Mouse (Mus musculus) limb, embryonic 12.5 days (tissue): ENCODE results near the gene Mettl27. TPM values are rescaled to one million over a fixed set of nuclear protein-coding genes. Genes with fewer than 3 reads are reported as not detected.
"Not testable (repeated sequence)": the region's sequence is repeated elsewhere in the genome, so short reads cannot be mapped to it uniquely, and the experiment has no call there.

ENCODE experiments used
- ATAC-seq: fragments of 200-750 bp; cut with Nextera tagmentation; 2 replicates; pipeline ENCODE4 v1.8.0; 2017; ENCODE audit warnings: low read depth, moderate TSS enrichment; ENCODE audit not compliant: insufficient number of reproducible peaks, insufficient read depth, low FRiP score, low TSS enrichment
- H3K27ac ChIP-seq: fragments of 300-500 bp; sonication (generic); 2 replicates; pipeline ENCODE4 v1.5.1; 2016; ENCODE audit warnings: mild to moderate bottlenecking, moderate library complexity
- H3K27me3 ChIP-seq: fragments of 300-500 bp; sonication (generic); 2 replicates; pipeline ENCODE4 v1.6.1; 2016; ENCODE audit warnings: mild to moderate bottlenecking, moderate library complexity
- H3K36me3 ChIP-seq: fragments of 300-500 bp; sonication (generic); 2 replicates; pipeline ENCODE4 v1.6.1; 2016; ENCODE audit warnings: mild to moderate bottlenecking, moderate library complexity
- H3K4me1 ChIP-seq: fragments of 300-500 bp; sonication (generic); replicated peaks from 2 replicates; pipeline ENCODE4 v1.6.1; 2016
- H3K4me2 ChIP-seq: fragments of 300-500 bp; sonication (generic); 2 replicates; pipeline ENCODE4 v1.6.1; 2016; ENCODE audit warnings: mild to moderate bottlenecking, moderate library complexity
- H3K4me3 ChIP-seq: fragments of 300-500 bp; sonication (generic); replicated peaks from 2 replicates; pipeline ENCODE4 v1.5.1; 2016; ENCODE audit warnings: mild to moderate bottlenecking
- H3K9ac ChIP-seq: fragments of 300-500 bp; sonication (generic); replicated peaks from 2 replicates; pipeline ENCODE4 v1.6.1; 2016; ENCODE audit warnings: mild to moderate bottlenecking, moderate library complexity
- H3K9me3 ChIP-seq: fragments of 300-500 bp; sonication (generic); 2 replicates; pipeline ENCODE4 v1.6.1; 2016; ENCODE audit warnings: mild to moderate bottlenecking, moderate library complexity
- WGBS: fragments of 180-500 bp; shearing (Covaris S2); methylation state at CpG from one replicate; pipeline ENCODE4 v1.1.7; 2016; 5-methylcytosine and 5-hydroxymethylcytosine counted together
- polyA plus RNA-seq: library from polyadenylated mRNA; unstranded; fragments of >200 nt; fragmentation: Nextera tagmentation; extraction: Ambion mirVana; gene quantifications from 2 replicates; pipeline ENCODE4 v1.2.1, GENCODE M21; 2016

Mettl27 gene
- polyA plus RNA-seq, 1 experiment from 2014 or later, result 17.8 TPM

DNA sequence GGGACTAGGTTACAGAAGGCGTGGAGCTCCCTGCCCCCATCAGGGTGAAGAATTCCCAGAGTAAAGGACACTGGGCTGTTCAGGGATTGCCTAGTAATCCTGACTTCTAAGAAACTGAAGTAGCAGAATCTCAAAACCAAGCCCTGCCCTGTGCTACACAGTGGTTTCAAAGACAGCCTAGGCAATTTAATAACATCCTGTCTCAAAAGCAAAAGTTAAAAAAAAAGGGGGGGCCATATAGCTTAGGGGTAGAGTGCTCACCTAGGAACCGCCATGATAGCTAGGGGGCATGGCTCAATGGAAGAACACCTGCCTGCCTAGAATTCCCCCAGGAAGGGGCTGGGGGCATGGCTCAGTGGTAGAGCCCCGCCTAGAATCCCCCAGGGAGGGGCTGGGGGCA is 6.9 kb downstream of the Mettl27 start:
- Histone ChIP-seq H3K9ac (no peak overlapping the region), H3K4me2 (no peak overlapping the region), H3K9me3 (no peaks in the 10 kb centered on the region), H3K4me1 (no peaks in the 10 kb centered on the region), H3K36me3 (peaks cover 11% of the 10 kb centered on the region; the same call in 1 of the 2 replicates), H3K4me3 (no peak overlapping the region), H3K27me3 (peaks cover 5% of the 10 kb centered on the region), H3K27ac (no peak overlapping the region)
- WGBS, result 75% methylated on average over 3 of the region's 3 CpGs
- no peak for ATAC-seq

DNA sequence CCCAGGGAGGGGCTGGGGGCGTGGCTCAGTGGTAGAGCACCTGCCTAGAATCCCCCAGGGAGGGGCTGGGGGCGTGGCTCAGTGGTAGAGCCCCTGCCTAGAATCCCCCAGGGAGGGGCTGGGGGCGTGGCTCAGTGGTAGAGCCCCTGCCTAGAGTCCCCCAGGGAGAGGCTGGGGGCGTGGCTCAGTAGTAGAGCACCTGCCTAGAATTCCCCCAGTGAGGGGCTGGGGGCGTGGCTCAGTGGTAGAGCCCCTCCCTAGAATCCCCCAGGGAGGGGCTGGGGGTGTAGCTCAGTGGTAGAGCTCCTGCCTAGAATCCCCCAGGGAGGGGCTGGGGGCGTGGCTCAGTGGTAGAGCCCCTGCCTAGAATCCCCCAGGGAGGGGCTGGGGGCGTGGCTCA is 7.4 kb downstream of the Mettl27 start:
- not testable (repeated sequence) for H3K27ac ChIP-seq, H3K36me3 ChIP-seq, H3K9ac ChIP-seq, H3K4me2 ChIP-seq, H3K9me3 ChIP-seq, H3K4me3 ChIP-seq, H3K27me3 ChIP-seq, ATAC-seq, H3K4me1 ChIP-seq
- WGBS, result 91% methylated on average over 3 of the region's 7 CpGs

DNA sequence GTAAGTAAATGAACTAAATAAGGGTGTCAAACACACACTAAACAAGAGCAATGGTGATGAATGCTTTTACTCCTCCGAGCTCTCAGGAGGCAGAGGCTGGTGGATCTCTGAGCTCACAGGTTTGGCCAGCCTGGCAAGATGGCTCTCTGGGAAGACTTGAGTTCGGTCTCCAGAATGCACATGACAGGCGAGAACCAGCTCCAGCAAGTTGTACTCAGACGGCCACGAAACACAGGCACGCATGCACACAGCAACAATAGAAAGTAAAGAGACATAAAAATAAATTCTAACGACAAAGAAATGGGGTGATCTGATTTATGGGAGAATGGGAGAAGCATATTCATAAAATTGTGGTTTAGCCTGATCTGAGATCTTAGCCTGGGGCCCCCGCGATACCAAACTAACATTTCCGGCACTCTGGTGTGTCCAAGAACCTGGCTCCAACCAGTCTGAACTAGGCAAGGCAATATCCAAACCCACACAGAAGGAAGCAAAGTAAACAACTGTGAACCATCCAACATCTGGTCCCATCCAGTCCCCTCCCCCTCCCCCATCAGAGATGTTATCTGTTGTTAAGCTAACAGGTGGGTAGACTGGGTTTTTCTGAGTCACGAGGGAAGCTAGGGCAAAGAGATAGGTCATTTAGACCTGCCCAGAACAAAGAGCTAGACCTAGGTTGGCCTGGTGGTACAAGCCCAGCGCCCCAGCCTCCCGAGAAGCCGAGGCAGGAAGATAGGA is 9.5 kb downstream of the Mettl27 start:
- no peaks in the 10 kb centered on the region for H3K36me3 ChIP-seq
- H3K4me2 ChIP-seq, result no peak overlapping the region
- no peak for ATAC-seq
- H3K9me3 ChIP-seq, result no peaks in the 10 kb centered on the region
- H3K27me3 ChIP-seq, result peaks cover 31% of the 10 kb centered on the region
- peaks cover 9% of the 10 kb centered on the region for H3K4me1 ChIP-seq
- H3K27ac ChIP-seq, result no peak overlapping the region
- no peak overlapping the region for H3K4me3 ChIP-seq
- no peak overlapping the region for H3K9ac ChIP-seq
- 75% methylated on average over 14 of the region's 14 CpGs for WGBS

DNA sequence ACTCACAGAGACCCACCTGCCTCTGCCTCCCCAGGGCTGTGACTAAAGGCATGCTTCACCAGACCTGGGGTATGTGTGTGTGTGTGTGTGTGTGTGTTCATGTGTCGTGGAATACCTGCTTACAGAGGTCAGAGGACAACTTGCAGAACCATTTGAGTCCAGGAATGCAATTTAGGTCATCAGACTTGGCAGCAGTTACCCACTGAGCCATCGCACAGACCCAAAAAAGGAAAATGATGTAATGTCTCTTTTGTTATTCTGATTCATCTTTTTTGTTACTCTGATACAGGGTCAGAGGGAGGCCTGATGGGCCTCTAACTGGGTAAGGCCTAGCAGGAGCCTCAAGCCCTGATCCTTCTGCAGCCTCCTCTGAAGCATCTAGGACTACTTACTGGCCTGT is 10.6 kb downstream of the Mettl27 start:
- no peak for ATAC-seq
- no peaks in the 10 kb centered on the region for H3K9me3 ChIP-seq
- no peaks in the 10 kb centered on the region for H3K36me3 ChIP-seq
- 87% methylated on average over 2 of the region's 2 CpGs for WGBS
- H3K9ac ChIP-seq, result no peak overlapping the region
- H3K4me3 ChIP-seq, result no peak overlapping the region
- peaks cover 42% of the 10 kb centered on the region for H3K27me3 ChIP-seq
- H3K4me2 ChIP-seq, result no peak overlapping the region
- no peak overlapping the region for H3K27ac ChIP-seq
- peaks cover 18% of the 10 kb centered on the region for H3K4me1 ChIP-seq

DNA sequence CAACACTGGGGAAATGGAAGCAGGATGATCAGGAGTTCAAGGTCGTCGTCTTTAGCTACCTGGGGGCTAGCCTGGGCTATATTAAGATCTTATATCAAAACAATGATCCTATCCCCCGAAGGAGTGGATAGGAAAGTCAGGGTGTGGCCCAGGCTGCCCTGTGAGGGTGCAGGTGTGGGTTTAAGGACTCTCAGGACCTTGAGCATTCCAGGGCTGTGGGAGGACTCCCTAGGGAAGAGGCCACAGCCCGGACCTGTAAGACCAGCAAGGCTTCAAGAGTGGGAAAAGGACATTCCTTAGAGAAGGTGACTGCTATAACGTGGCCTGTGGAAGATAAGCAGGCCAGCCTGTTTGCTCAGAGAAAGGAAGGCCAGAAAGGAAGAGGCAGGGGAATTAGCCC is 12.0 kb downstream of the Mettl27 start:
- no peak overlapping the region for H3K4me2 ChIP-seq

DNA sequence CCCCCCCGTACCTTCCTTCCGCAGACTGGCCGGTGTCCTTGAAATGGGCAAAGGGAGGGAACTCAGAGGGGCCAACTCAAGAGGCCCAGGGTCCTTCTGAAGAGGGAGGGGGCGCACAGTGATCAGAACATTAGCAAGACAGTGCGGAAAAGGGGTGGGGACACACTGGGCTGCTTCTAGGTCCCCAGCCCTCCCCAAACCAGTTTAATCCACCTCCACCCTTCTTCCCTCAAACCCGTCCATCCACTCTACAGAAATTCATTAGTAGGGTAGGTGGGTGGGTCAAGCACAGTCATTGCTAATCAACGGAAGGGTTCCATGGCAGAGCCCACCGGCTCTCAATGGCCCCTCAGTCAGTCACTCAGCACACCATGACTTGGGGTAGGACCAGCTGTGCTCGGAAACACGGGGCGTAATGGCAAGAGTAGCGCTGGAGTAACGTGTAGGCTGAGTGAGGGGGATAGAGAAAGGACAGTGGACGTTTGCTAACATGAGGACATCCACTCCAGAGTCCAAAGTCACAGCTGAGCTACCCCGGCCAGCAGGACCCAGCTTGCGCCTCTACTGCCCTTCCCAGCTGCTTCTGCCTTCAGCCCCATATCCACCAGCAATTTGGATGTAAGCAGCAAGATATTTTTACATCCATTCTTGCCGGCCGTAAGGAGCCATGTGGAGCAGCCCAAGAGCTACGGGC is 13.2 kb downstream of the Mettl27 start:
- ATAC-seq, result no peak; the same call in 1 of the 2 replicates
- Histone ChIP-seq H3K4me2 (peak overlapping the region; percentile 42), H3K9ac (peak overlapping the region; percentile 31; the same call in 1 of the 2 replicates), H3K27ac (no peak overlapping the region), H3K36me3 (no peaks in the 10 kb centered on the region), H3K27me3 (peaks cover 53% of the 10 kb centered on the region), H3K9me3 (no peaks in the 10 kb centered on the region), H3K4me1 (peaks cover 18% of the 10 kb centered on the region), H3K4me3 (peak overlapping the region; percentile 28)
- WGBS, result 40% methylated on average over 18 of the region's 19 CpGs

More for the DNA sequence above, 12.0 kb downstream of the Mettl27 start:
- H3K36me3 ChIP-seq, result no peaks in the 10 kb centered on the region
- H3K9ac ChIP-seq, result no peak overlapping the region
- H3K27me3 ChIP-seq, result peaks cover 51% of the 10 kb centered on the region
- 72% methylated on average over 5 of the region's 5 CpGs for WGBS
- ATAC-seq, result no peak
- H3K27ac ChIP-seq, result no peak overlapping the region
- H3K4me3 ChIP-seq, result no peak overlapping the region
- no peaks in the 10 kb centered on the region for H3K9me3 ChIP-seq
- peaks cover 18% of the 10 kb centered on the region for H3K4me1 ChIP-seq

DNA sequence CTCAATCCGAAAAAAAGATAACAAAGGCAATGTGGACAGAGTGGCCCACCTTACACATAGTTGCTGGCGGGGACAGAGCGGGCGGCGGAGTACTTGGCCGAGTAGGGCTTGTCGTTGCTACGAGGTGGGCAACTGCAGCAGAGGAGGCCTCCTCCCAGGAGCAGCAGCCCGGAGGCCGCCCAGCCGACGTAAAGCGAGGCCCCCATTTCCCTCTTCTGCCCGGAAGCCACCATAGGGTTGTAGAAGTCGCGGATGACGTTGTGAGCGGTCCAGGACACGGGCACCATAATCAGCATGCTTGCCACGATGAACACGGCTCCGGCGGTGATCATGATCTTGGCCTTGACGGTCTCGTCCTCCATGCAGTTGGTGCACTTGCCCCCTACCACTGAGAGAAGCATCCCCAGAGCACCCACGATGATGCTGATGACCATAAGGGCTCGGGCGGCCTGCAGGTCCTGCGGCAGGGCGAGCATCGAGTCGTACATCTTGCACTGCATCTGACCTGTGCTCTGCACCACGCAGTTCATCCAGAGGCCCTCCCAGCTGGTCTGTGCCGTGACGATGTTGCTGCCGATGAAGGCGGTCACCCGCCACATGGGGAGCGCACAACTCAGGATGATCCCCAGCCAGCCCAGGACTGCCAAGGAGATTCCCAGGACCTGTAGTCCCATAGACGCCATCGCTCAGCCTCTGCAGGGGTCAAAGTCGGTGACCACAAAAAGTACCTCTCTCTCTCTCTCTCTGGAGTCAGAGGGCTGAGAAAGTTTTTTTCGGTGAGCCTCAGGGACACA is 14.1 kb downstream of the Mettl27 start:
- peaks cover 25% of the 10 kb centered on the region for H3K4me1 ChIP-seq
- H3K4me2 ChIP-seq, result peak overlapping the region; percentile 42
- no peak overlapping the region for H3K27ac ChIP-seq
- peak overlapping the region; percentile 28 for H3K4me3 ChIP-seq
- no peaks in the 10 kb centered on the region for H3K36me3 ChIP-seq
- peak overlapping the region; percentile 31; the same call in 1 of the 2 replicates for H3K9ac ChIP-seq
- no peak; the same call in 1 of the 2 replicates for ATAC-seq
- peaks cover 54% of the 10 kb centered on the region for H3K27me3 ChIP-seq
- WGBS, result 14% methylated on average over 43 of the region's 43 CpGs
- no peaks in the 10 kb centered on the region for H3K9me3 ChIP-seq

DNA sequence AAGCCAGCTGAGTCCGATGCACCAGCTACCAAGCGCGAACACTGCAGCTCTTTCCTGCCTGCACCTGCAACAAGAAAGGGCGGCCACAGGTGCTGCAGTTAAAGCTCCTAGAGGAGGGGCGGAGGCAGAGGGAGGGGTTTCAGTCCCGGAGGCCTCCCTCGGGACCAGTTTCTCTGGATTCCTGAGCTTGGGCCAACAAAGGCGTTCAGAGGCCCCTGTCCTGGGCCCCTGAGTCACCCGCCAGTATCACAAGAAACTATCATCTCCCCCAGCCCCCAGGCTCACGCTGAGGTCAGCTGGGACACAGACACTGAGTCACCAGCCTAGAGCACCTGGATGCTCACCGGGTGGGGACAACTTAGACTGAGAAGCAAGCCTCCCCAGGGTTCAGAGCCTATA is 14.7 kb downstream of the Mettl27 start, which contains the start of gene Cldn4:
TSS of gene Cldn4 (minus strand) at position 78 of the 399 bp plus-strand sequence.
- 8% methylated on average over 11 of the region's 11 CpGs for WGBS
- H3K4me2 ChIP-seq, result peak within 1 kb of the TSS; percentile 42
- H3K27me3 ChIP-seq, result peaks cover 60% of the 10 kb centered on the region
- peak within 1 kb of the TSS; percentile 28 for H3K4me3 ChIP-seq
- H3K9ac ChIP-seq, result peak within 1 kb of the TSS; percentile 31; the same call in 1 of the 2 replicates
- H3K36me3 ChIP-seq, result no peaks in the 10 kb centered on the region
- no peak within 1 kb of the TSS for H3K27ac ChIP-seq
- no peaks in the 10 kb centered on the region for H3K9me3 ChIP-seq
- peaks cover 31% of the 10 kb centered on the region for H3K4me1 ChIP-seq
- ATAC-seq, result no peak

DNA sequence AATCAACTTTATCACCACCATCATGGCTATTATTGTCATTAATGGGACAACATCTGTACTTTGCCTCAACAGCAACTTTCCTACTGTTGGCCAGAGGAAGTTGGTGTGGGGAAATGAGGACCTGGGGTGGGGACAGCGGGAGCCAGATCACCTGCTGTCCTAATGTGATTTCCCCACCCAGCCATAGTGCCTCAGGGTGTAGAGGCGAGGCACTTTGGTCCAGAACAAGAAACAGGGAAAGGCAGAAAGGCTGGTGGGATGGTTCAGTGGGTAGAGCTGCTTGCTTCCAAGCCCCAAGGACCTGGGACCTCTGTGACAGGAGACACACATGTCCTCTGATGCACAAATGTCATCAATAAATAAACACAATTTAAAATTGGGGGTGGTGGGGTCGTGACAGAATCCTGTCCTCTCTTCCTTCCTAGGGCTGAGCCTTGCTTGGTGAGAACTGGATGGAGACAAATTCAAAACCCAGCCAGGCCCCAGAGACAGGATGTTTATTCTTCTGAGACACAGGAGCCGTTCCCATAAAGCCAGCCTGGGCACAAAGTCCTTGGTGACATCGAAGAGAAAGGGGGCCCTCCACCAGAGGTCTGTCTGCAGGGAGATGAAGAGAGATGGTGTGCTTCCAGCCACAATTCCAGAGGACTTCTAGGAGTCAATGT is 15.4 kb downstream of the Mettl27 start:
- H3K4me1 ChIP-seq, result peaks cover 33% of the 10 kb centered on the region
- no peaks in the 10 kb centered on the region for H3K9me3 ChIP-seq
- H3K9ac ChIP-seq, result no peak overlapping the region
- 54% methylated on average over 5 of the region's 5 CpGs for WGBS
- peaks cover 64% of the 10 kb centered on the region for H3K27me3 ChIP-seq
- no peak overlapping the region for H3K27ac ChIP-seq
- no peak overlapping the region for H3K4me3 ChIP-seq
- no peak overlapping the region for H3K4me2 ChIP-seq
- no peak for ATAC-seq
- no peaks in the 10 kb centered on the region for H3K36me3 ChIP-seq

DNA sequence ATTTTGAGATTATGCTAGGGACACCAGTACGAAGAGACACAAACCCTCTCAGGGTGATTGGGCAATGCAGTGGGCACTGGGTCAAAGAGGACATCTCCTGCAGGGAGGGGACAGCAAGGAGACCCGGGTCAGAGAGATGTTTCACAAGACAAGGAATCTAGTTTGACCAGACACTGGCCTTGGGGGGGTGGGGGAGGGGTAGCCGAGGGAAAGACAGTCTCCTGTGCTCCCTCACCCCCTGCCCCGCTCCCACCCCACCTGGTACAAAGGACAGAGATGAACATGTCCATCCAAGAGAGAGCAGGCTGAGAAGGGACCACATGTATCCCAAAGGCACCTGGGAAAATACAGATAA is 15.9 kb downstream of the Mettl27 start:
- H3K27ac ChIP-seq, result no peak overlapping the region
- H3K4me1 ChIP-seq, result peaks cover 33% of the 10 kb centered on the region
- no peak for ATAC-seq
- H3K27me3 ChIP-seq, result peaks cover 64% of the 10 kb centered on the region
- H3K36me3 ChIP-seq, result no peaks in the 10 kb centered on the region
- no peak overlapping the region for H3K4me3 ChIP-seq
- no peaks in the 10 kb centered on the region for H3K9me3 ChIP-seq
- WGBS, result 58% methylated on average over 4 of the region's 4 CpGs
- H3K9ac ChIP-seq, result no peak overlapping the region
- no peak overlapping the region for H3K4me2 ChIP-seq
